Mouse (Mus musculus) neural tube, embryonic 14.5 days (tissue): ENCODE data around the gene Doxl2. TPM values are rescaled to one million over a fixed set of nuclear protein-coding genes. Genes with fewer than 3 reads are reported as not detected.

Source experiments
- ATAC-seq: fragments of 200-750 bp; cut with Nextera tagmentation; 2 replicates; pipeline ENCODE4 v1.8.0; 2017; ENCODE audit warnings: low read depth, mild to moderate bottlenecking, moderate TSS enrichment, moderate library complexity
- H3K27ac ChIP-seq: fragments of 300-500 bp; sonication (generic); 2 replicates; pipeline ENCODE4 v1.5.1; 2014; ENCODE audit warnings: low read depth, mild to moderate bottlenecking, control low read depth, low read length, moderate library complexity, mixed read lengths
- H3K27me3 ChIP-seq: fragments of 300-500 bp; sonication (generic); 2 replicates; pipeline ENCODE4 v1.6.1; 2014; ENCODE audit warnings: low read length; ENCODE audit not compliant: control insufficient read depth, insufficient read depth
- H3K36me3 ChIP-seq: fragments of 300-500 bp; sonication (generic); 2 replicates; pipeline ENCODE4 v1.6.1; 2014; ENCODE audit warnings: low read length, mixed read lengths; ENCODE audit not compliant: control insufficient read depth, insufficient read depth
- H3K4me1 ChIP-seq: fragments of 300-500 bp; sonication (generic); 2 replicates; pipeline ENCODE4 v1.6.1; 2014; ENCODE audit warnings: low read length; ENCODE audit not compliant: control insufficient read depth, insufficient read depth
- H3K4me2 ChIP-seq: fragments of 300-500 bp; sonication (generic); 2 replicates; pipeline ENCODE4 v1.6.1; 2014; ENCODE audit warnings: mild to moderate bottlenecking, low read depth, low read length, control low read depth
- H3K4me3 ChIP-seq: fragments of 300-500 bp; sonication (generic); 2 replicates; pipeline ENCODE4 v1.5.1; 2014; ENCODE audit warnings: low read depth, low read length, control low read depth, mixed read lengths
- H3K9ac ChIP-seq: fragments of 300-500 bp; sonication (generic); replicated peaks from 2 replicates; pipeline ENCODE4 v1.6.1; 2014; ENCODE audit warnings: low read depth, mild to moderate bottlenecking, control low read depth, low read length, mixed read lengths
- H3K9me3 ChIP-seq: fragments of 300-500 bp; sonication (generic); 2 replicates; pipeline ENCODE4 v1.6.1; 2016; ENCODE audit warnings: low read length; ENCODE audit not compliant: control insufficient read depth
- WGBS: fragments of 180-500 bp; shearing (Covaris S2); extraction: QIAGEN DNeasy Blood & Tissue Kit; methylation state at CpG from one replicate; pipeline ENCODE4 v1.1.7; 2014; 5-methylcytosine and 5-hydroxymethylcytosine counted together
- polyA plus RNA-seq: library from polyadenylated mRNA; unstranded; fragments of >200 nt; fragmentation: Nextera tagmentation; extraction: Ambion mirVana; gene quantifications from 2 replicates; pipeline ENCODE4 v1.2.1, GENCODE M21; 2014

Gene Doxl2
- not detected in 2 replicates for polyA plus RNA-seq

GRCm38 (mm10) chr6:48974663-48975062, at the start of gene Doxl2:
Doxl2 (plus strand) TSS chr6:48974963.
- ATAC-seq, result no peak
- Histone ChIP-seq H3K36me3 (no peaks in the 10 kb centered on the region), H3K9ac (no peak within 1 kb of the TSS), H3K27me3 (no peaks in the 10 kb centered on the region), H3K4me1 (no peaks in the 10 kb centered on the region), H3K9me3 (no peaks in the 10 kb centered on the region), H3K4me3 (no peak within 1 kb of the TSS), H3K4me2 (no peak within 1 kb of the TSS), H3K27ac (no peak within 1 kb of the TSS)
- 87% methylated on average over 2 of the region's 2 CpGs for WGBS

- WGBS, result 95% methylated on average over 5 of the region's 5 CpGs
- Histone ChIP-seq H3K27ac (no peak within 1 kb of the TSS), H3K4me2 (no peak within 1 kb of the TSS), H3K9me3 (no peaks in the 10 kb centered on the region), H3K36me3 (no peaks in the 10 kb centered on the region), H3K9ac (no peak within 1 kb of the TSS), H3K4me1 (no peaks in the 10 kb centered on the region), H3K27me3 (no peaks in the 10 kb centered on the region), H3K4me3 (no peak within 1 kb of the TSS)
- ATAC-seq, result no peak
These were observed 45.2 kb upstream of the Doxl2 start, which contains the start of gene 1600015I10Rik for GRCm38 (mm10) chr6:48929595-48929994. 1600015I10Rik (plus strand) TSS chr6:48929895.

GRCm38 (mm10) chr6:48949596-48949995, 25.2 kb upstream of the Doxl2 start:
- Histone ChIP-seq H3K27me3 (no peaks in the 10 kb centered on the region), H3K4me1 (no peaks in the 10 kb centered on the region), H3K4me2 (no peak overlapping the region), H3K36me3 (no peaks in the 10 kb centered on the region), H3K9ac (no peak overlapping the region), H3K4me3 (no peak overlapping the region), H3K27ac (no peak overlapping the region), H3K9me3 (0 out of 2 replicates have a peak, but pooled peaks cover 1% of the 10 kb centered on the region)
- no peak for ATAC-seq
- WGBS, result 71% methylated on average over 2 of the region's 2 CpGs

- no peaks in the 10 kb centered on the region for H3K27me3 ChIP-seq
- no peak for ATAC-seq
- no peaks in the 10 kb centered on the region for H3K36me3 ChIP-seq
- H3K9me3 ChIP-seq, result no peaks in the 10 kb centered on the region
- H3K9ac ChIP-seq, result no peak overlapping the region
- WGBS, result 90% methylated on average over 5 of the region's 5 CpGs
- no peak overlapping the region for H3K27ac ChIP-seq
- H3K4me3 ChIP-seq, result no peak overlapping the region
- H3K4me1 ChIP-seq, result no peaks in the 10 kb centered on the region
- no peak overlapping the region for H3K4me2 ChIP-seq
These were observed 24.1 kb upstream of the Doxl2 start for GRCm38 (mm10) chr6:48950676-48951075.

GRCm38 (mm10) chr6:48951630-48952029, 23.1 kb upstream of the Doxl2 start:
- no peaks in the 10 kb centered on the region for H3K9me3 ChIP-seq
- 92% methylated on average over 6 of the region's 6 CpGs for WGBS
- no peaks in the 10 kb centered on the region for H3K27me3 ChIP-seq
- no peak for ATAC-seq
- H3K36me3 ChIP-seq, result no peaks in the 10 kb centered on the region
- H3K4me1 ChIP-seq, result no peaks in the 10 kb centered on the region
- no peak overlapping the region for H3K4me3 ChIP-seq
- no peak overlapping the region for H3K27ac ChIP-seq
- H3K4me2 ChIP-seq, result no peak overlapping the region
- H3K9ac ChIP-seq, result no peak overlapping the region

- H3K4me3 ChIP-seq, result no peak overlapping the region
- no peak overlapping the region for H3K27ac ChIP-seq
- no peaks in the 10 kb centered on the region for H3K4me1 ChIP-seq
- ATAC-seq, result no peak
- H3K36me3 ChIP-seq, result no peaks in the 10 kb centered on the region
- WGBS, result 90% methylated on average over 5 of the region's 5 CpGs
- no peak overlapping the region for H3K4me2 ChIP-seq
- H3K27me3 ChIP-seq, result no peaks in the 10 kb centered on the region
- H3K9me3 ChIP-seq, result no peaks in the 10 kb centered on the region
- H3K9ac ChIP-seq, result no peak overlapping the region
These were observed 21.5 kb upstream of the Doxl2 start for GRCm38 (mm10) chr6:48953220-48953619.

- H3K4me3 ChIP-seq, result no peak overlapping the region
- H3K27me3 ChIP-seq, result no peaks in the 10 kb centered on the region
- no peaks in the 10 kb centered on the region for H3K4me1 ChIP-seq
- ATAC-seq, result no peak
- H3K9me3 ChIP-seq, result no peaks in the 10 kb centered on the region
- 82% methylated on average over 5 of the region's 5 CpGs for WGBS
- no peaks in the 10 kb centered on the region for H3K36me3 ChIP-seq
- no peak overlapping the region for H3K4me2 ChIP-seq
- no peak overlapping the region for H3K27ac ChIP-seq
- no peak overlapping the region for H3K9ac ChIP-seq
These were observed 20.6 kb upstream of the Doxl2 start for GRCm38 (mm10) chr6:48954211-48954610.

GRCm38 (mm10) chr6:48954946-48955345, 19.8 kb upstream of the Doxl2 start:
- 50% methylated on average over 1 of the region's 1 CpGs for WGBS
- Histone ChIP-seq H3K36me3 (no peaks in the 10 kb centered on the region), H3K9ac (no peak overlapping the region)

GRCm38 (mm10) chr6:48956785-48957184, 18.0 kb upstream of the Doxl2 start:
- Histone ChIP-seq H3K9me3 (no peaks in the 10 kb centered on the region), H3K4me1 (no peaks in the 10 kb centered on the region), H3K9ac (no peak overlapping the region), H3K4me3 (no peak overlapping the region), H3K27me3 (no peaks in the 10 kb centered on the region), H3K4me2 (no peak overlapping the region), H3K27ac (no peak overlapping the region), H3K36me3 (no peaks in the 10 kb centered on the region)
- 96% methylated on average over 4 of the region's 4 CpGs for WGBS
- no peak for ATAC-seq

More at GRCm38 (mm10) chr6:48954946-48955345, 19.8 kb upstream of the Doxl2 start:
- no peaks in the 10 kb centered on the region for H3K9me3 ChIP-seq
- no peaks in the 10 kb centered on the region for H3K4me1 ChIP-seq
- no peak overlapping the region for H3K4me2 ChIP-seq
- no peak overlapping the region for H3K4me3 ChIP-seq
- no peaks in the 10 kb centered on the region for H3K27me3 ChIP-seq
- no peak overlapping the region for H3K27ac ChIP-seq
- no peak for ATAC-seq
